Mouse (Mus musculus) left cerebral cortex, adult 11 months (tissue): Measurements from ENCODE around the gene Fez2.

Source experiments
- DNase-seq: peaks from one replicate; pipeline ENCODE4 v3.0.0; 2022; ENCODE audit warnings: low spot score

Fez2 gene

GRCm38 (mm10) chr17:78417381-78418281 lies at the start of gene Fez2:
Gene Fez2, minus strand, starts transcription at chr17:78418152.
- DNase-seq: peak; percentile 82

GRCm38 (mm10) chr17:78465500-78465899 lies 47.5 kb upstream of the Fez2 start:
- no peak for DNase-seq

GRCm38 (mm10) chr17:78465071-78465470 lies 47.1 kb upstream of the Fez2 start:
- DNase-seq: no peak

DNA sequence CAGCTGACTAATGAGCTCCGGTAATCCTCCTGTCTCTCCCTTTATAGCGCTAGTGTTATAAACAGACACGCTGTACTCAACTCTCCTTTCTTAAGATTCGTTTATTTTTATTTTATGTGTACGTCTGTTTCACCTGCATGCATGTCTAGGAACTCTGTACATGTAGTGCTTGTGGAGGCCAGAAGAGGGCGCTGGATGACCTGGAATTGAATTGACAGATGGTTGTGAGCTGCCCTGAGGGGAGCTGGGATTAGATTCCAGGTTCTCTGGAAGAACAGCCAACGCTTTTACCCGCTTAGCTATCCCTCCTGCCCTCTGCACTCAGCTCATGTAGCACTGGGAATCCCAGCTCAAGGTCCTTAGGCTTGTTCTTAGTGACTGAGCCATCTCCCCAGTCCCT lies 42.2 kb upstream of the Fez2 start:
- DNase-seq: no peak

DNA sequence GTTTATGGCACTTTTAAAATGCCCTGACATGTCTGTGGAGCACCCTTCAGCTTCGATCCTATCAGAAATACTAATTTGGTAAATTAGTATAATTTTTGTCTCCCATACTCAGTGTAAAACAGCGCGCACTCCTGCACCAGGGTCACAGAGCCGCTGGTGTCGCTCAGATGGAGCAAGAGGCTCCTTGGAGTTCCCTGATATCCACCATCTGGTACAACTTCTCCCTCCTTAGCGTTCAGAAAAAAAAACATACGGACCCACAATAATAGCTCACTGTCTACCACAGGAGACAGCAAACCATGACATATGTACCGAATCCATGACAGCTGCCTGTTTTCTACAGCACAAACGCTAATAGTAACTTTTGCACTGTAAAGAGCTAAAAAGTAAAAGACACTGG lies 37.6 kb upstream of the Fez2 start:
- DNase-seq: no peak

GRCm38 (mm10) chr17:78455114-78455513 lies 37.2 kb upstream of the Fez2 start:
- peak; percentile 13 for DNase-seq

DNA sequence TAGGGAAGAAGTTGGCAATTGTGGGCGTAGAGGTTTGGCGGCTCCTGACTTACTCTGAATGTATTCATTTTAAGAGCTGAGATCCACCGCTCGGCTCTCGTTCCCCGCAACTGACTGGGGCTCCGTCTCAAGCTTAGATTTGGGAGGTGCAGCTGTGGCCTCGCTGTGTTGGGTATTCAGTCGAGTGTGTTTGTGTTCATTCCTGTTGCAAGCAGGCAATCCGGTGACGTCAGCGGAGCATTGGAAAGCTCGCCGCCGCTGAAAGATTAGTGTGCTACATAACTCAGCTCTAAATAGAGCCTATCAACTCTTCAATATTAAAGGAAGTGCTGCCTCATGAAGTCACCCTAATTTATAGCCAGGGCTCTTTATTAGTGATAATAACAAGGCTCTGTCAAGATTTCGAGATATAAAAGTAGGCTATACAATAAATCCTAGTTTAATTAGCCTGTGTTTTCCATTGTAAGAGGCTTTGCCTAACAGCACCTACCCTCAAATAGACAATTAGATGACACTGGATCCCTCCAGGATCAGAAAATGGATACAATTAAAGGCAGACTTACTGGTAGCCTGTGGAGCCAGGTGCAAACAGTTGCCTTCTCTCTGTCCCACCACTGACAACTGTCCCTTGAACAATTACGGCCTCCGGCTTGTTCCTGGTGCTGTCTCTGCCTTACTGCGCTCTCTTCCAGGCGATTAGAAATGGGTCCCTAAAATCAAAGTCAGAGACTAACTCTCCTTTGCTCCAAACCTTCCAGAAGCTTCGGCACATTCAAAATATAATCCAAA lies 36.4 kb upstream of the Fez2 start:
- no peak for DNase-seq

- no peak for DNase-seq
Observed at GRCm38 (mm10) chr17:78453529-78453928, 35.6 kb upstream of the Fez2 start.

DNA sequence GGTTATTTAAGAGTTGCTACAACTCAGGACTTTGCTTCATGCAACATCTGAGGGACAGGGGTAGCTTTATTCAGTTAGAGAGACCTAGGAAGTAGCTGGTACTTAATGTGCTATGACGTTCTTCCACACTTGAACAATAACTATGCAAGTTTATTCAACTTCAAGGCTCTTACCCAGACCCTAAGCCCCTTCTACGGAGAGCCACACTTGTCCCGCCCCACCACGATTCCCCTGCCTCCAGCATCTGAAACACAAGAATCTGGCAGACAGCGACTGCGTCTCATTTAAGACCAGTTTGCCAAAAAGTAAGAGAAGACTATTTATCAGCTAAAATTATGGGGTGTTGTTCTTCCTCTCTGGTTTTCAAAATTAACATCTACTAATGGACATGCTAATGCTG lies 33.9 kb upstream of the Fez2 start:
- no peak for DNase-seq

GRCm38 (mm10) chr17:78451332-78451793 lies 33.4 kb upstream of the Fez2 start:
- no peak for DNase-seq

- no peak for DNase-seq
Observed at GRCm38 (mm10) chr17:78449635-78450197, 31.8 kb upstream of the Fez2 start.

- no peak for DNase-seq
Observed at GRCm38 (mm10) chr17:78444826-78445225, 26.9 kb upstream of the Fez2 start.

GRCm38 (mm10) chr17:78440771-78441170 lies 22.8 kb upstream of the Fez2 start:
- DNase-seq: no peak

DNA sequence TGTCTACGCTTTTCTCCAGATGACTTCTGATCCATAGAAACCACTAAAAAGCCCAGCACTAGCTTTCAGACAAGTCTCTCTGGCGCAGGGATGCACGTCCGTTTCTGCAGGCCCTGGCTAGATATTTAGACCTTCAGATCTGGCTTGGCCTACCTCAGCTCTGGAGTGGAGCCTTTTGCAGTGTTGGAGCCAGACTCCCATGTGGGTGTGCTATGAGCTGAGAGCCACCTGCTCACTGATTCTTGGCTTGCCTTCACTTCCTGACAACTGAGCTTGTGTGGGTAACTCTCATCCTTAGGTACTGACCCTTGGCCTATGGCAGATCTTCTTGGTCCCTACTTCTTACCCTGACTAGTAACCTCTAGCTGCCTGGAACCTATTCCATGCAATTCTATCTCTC lies 19.2 kb upstream of the Fez2 start:
- DNase-seq: no peak

DNA sequence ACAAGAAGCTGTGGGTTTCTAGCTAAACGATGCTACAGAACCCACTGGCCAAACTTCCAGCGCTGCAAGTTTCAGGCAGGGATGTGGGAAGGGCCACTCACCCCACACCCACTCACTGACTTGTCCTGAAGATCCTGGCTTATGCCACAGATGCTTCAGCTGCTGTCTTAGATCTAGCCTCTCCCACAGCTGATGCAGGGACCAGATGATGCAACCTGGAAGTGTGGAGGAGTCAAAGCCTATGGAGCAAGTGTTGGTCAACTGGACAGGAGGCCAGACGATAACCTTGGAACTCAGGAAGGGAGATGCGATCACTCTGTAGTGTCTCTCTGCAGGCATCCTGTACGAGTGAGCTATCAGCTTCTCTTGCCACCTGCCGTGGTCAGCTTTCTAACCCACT lies 17.7 kb upstream of the Fez2 start:
- no peak for DNase-seq

DNA sequence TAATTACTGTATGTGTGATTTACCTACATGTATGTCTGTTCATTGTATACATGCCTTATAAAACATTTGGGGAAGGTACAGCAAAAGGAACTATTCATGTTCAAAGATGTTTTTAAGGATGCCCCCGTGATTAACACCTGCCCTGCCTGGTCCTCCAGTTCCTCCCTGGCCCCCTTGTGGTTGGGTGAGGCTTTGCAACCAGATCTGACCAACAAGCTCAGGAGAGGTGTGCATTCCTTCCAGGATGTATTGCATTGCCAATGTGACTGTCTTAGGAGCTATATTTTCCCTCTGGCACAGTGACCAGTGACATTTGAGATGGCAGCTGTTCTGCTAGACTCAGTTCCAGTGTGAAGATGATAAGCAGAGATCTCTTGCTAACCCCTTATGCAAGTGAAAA lies 16.8 kb upstream of the Fez2 start:
- DNase-seq: no peak

DNA sequence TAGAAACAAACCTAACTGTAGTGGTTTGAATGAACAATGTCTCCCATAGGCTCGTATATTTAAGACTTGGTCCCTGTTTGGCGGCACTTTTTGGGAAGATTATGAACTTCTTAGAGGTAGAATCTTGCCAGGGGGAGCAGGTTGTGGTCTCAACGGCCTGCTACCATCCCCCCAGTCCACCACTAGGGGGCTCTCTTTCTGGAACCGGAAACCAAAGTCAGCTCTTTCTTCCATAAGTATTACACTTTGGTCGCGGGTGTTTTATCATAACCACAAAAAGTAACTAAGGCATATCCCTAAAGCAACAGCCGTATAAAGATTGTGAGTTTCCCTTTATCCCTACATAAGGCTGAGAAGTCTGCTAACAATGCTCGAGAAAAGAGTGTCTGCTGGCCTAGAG lies 12.4 kb upstream of the Fez2 start:
- DNase-seq: no peak

- no peak for DNase-seq
Observed at GRCm38 (mm10) chr17:78429051-78429450, 11.1 kb upstream of the Fez2 start.

DNA sequence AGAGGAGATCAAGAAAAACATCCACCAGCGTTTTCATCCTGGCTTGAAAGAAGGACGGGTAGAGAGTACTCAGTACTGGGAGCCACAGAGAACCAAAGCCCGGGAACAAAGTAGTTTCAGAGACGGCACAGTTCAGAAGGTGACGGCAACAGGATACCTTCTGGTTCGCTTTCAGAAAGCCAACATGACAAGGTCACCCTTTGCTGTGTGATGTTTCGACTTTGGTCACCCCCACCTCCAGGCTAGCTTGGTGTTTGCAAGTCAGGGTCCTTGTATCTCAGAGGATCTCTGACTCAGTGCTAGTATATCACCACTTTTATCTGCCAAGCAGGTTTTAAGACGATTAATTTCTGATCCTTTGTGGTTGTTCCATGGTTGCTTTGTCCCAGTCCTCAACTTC lies 7.1 kb upstream of the Fez2 start:
- DNase-seq: no peak

DNA sequence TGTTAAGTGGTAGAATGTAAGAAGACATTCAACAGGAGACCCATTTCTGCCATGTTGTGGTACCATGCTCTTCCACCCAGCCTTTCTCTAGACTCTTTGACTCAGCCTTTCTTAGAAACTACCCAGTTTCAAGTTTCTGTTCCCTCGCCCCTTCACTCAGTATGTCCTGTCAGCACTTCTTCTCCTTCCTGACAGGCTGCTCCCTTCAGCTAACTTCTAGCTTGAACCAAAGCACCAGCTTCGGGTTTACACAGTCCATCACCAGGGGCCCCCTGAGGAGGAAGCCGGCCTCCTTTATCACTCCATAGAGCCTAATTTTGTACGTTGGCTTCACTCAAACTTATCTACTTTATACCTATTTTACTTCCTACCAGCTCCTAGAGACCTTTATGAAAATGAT lies 1.3 kb upstream of the Fez2 start:
- DNase-seq: no peak

- DNase-seq: no peak
Observed at GRCm38 (mm10) chr17:78415255-78415654, 2.7 kb downstream of the Fez2 start.

DNA sequence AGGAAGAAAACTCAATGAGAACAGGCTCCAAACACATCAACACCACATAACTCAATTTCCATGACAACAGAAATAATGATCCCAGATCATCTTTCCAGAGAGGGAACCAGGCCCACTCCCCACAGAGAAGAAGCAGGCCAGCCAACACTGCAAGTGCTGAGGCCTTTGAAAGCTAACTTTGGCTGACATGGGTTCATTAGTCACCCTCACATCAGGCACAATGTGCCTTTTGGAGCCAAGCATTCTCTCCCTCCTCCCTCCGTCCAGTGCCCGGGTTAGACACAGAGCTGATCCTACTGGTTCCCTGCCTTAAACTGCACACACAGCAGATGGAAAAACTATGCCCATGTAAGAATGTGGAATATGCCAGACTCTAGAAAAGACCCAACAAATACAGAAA lies 8.1 kb downstream of the Fez2 start:
- no peak for DNase-seq

DNA sequence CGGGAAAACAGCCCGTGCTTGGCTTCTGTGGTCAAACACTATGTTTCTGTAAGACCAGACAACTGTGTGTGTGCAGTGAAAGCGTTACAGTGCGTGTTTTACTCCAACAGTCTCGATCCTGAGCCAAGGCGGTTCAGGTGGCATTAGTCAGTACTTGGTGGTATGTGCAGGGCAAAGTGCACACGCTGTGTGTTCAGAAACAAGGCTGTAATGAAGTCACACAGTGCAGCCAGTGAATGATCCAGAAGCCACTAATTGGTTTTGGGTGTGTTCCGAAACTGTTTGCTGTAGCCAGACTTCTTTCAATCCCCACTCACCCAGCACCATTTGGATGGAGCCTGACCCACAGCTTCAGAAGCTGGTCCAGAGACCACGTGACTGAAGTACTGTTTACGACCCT lies 9.6 kb downstream of the Fez2 start:
- DNase-seq: no peak
